Mouse (Mus musculus) CH12.LX (cell line): Measurements from ENCODE around the gene Serpinf2. TPM values are rescaled to one million over a fixed set of nuclear protein-coding genes. Genes with fewer than 3 reads are reported as not detected.

ENCODE experiments used
- DNase-seq: peaks from one replicate; pipeline ENCODE4 v3.0.0-alpha.2; 2013; ENCODE audit errors: extremely low read depth
- H3K27ac ChIP-seq: 2 replicates; pipeline ENCODE4 v1.5.1; 2012; ENCODE audit warnings: low read depth, mild to moderate bottlenecking, control low read depth, moderate library complexity; ENCODE audit not compliant: insufficient read depth
- H3K27me3 ChIP-seq: replicated peaks from 2 replicates; pipeline ENCODE3; 2012; ENCODE audit warnings: inconsistent platforms
- H3K36me3 ChIP-seq, 2 experiments: replicated peaks in 1 of 2; 2 replicates each; pipeline versions ENCODE3 to v1.6.1; 2012; ENCODE audit warnings: inconsistent platforms in 1 of 2, low read length in 1 of 2, mild to moderate bottlenecking in 1 of 2, mixed read lengths in 1 of 2, moderate library complexity in 1 of 2; ENCODE audit not compliant: control insufficient read depth in 1 of 2, insufficient read depth in 1 of 2
- H3K4me1 ChIP-seq, 2 experiments: 2 replicates each; pipeline ENCODE4 v1.6.1; 2012; ENCODE audit warnings: inconsistent platforms in 1 of 2, moderate library complexity in 1 of 2; ENCODE audit not compliant: insufficient read depth in 2 of 2, control insufficient read depth in 1 of 2
- H3K4me2 ChIP-seq: 2 replicates; pipeline ENCODE4 v1.6.1; 2012; ENCODE audit warnings: low read depth, mild to moderate bottlenecking, control low read depth; ENCODE audit not compliant: poor library complexity, insufficient read depth, severe bottlenecking
- H3K4me3 ChIP-seq, 3 experiments: fragments of 150-350 bp in 1 of 3; sonication (generic) in 1 of 3; replicated peaks in 1 of 3; 2 replicates each; pipeline versions ENCODE3 to v1.5.1; 2011 to 2012; ENCODE audit warnings: low read depth in 2 of 3, low read length in 2 of 3, mild to moderate bottlenecking in 2 of 3, moderate library complexity in 2 of 3, control low read depth in 1 of 3, improper control_type of control experiment in 1 of 3, inconsistent platforms in 1 of 3, mixed read lengths in 1 of 3; ENCODE audit not compliant: poor library complexity in 1 of 3
- H3K79me2 ChIP-seq: replicated peaks from 2 replicates; pipeline ENCODE4 v1.6.1; 2012; ENCODE audit warnings: mild to moderate bottlenecking, moderate library complexity; ENCODE audit not compliant: control insufficient read depth, poor library complexity, insufficient read depth, severe bottlenecking; ENCODE audit errors: extremely low read depth
- H3K9ac ChIP-seq: 2 replicates; pipeline ENCODE4 v1.6.1; 2012; ENCODE audit warnings: low read depth, mild to moderate bottlenecking, control low read depth, moderate library complexity; ENCODE audit not compliant: insufficient read depth
- H3K9me3 ChIP-seq: replicated peaks from 2 replicates; pipeline ENCODE3; 2012; ENCODE audit warnings: low read length, inconsistent platforms, mixed read lengths
- CTCF ChIP-seq, 2 experiments: IDR thresholded peaks in 1 of 2; conservative IDR thresholded peaks in 1 of 2; 2 replicates each; pipeline ENCODE4 v1.5.1; 2011 to 2012; ENCODE audit warnings: low read depth in 2 of 2, low read length in 2 of 2, improper control_type of control experiment in 1 of 2, inconsistent platforms in 1 of 2, mild to moderate bottlenecking in 1 of 2, moderate library complexity in 1 of 2
- GABPA ChIP-seq: IDR thresholded peaks from 2 replicates; pipeline ENCODE4 v1.6.1; 2012; ENCODE audit warnings: low read depth, low read length, improper control_type of control experiment, inconsistent platforms; ENCODE audit not compliant: insufficient replicate concordance
- HCFC1 ChIP-seq: IDR thresholded peaks from 2 replicates; pipeline ENCODE4 v1.6.1; 2012; ENCODE audit warnings: low read depth, mild to moderate bottlenecking, inconsistent platforms, low read length, improper control_type of control experiment
- IRF4 ChIP-seq: IDR thresholded peaks from 2 replicates; pipeline ENCODE4 v1.6.1; 2014; ENCODE audit warnings: low read depth, mild to moderate bottlenecking, inconsistent platforms, low read length, improper control_type of control experiment
- JUN ChIP-seq: IDR thresholded peaks from 2 replicates; pipeline ENCODE4 v1.6.1; 2011; ENCODE audit warnings: low read depth, mild to moderate bottlenecking, low read length, improper control_type of control experiment, moderate library complexity; ENCODE audit not compliant: insufficient read depth
- JUND ChIP-seq: conservative IDR thresholded peaks from 2 replicates; pipeline ENCODE4 v1.6.1; 2011; ENCODE audit warnings: low read depth, low read length, improper control_type of control experiment
- KAT2A ChIP-seq: IDR thresholded peaks from 2 replicates; pipeline ENCODE4 v1.6.1; 2012; ENCODE audit warnings: low read length, improper control_type of control experiment, inconsistent platforms; ENCODE audit not compliant: insufficient replicate concordance
- MAFK ChIP-seq: IDR thresholded peaks from 2 replicates; pipeline ENCODE4 v1.6.1; 2011; ENCODE audit warnings: low read length, improper control_type of control experiment; ENCODE audit not compliant: insufficient replicate concordance
- MAX ChIP-seq: IDR thresholded peaks from 2 replicates; pipeline ENCODE4 v1.6.1; 2011; ENCODE audit warnings: low read length, improper control_type of control experiment
- MAZ ChIP-seq: IDR thresholded peaks from 2 replicates; pipeline ENCODE4 v1.6.1; 2012; ENCODE audit warnings: low read depth, mild to moderate bottlenecking, inconsistent platforms, low read length, improper control_type of control experiment, moderate library complexity
- MEF2A ChIP-seq: IDR thresholded peaks from 2 replicates; pipeline ENCODE4 v1.6.1; 2014; ENCODE audit warnings: low read depth, mild to moderate bottlenecking, inconsistent platforms, low read length, improper control_type of control experiment, borderline replicate concordance
- NELFE ChIP-seq: IDR thresholded peaks from 2 replicates; pipeline ENCODE4 v1.6.1; 2011; ENCODE audit warnings: low read depth, low read length, improper control_type of control experiment
- NRF1 ChIP-seq: IDR thresholded peaks from 2 replicates; pipeline ENCODE4 v1.6.1; 2014; ENCODE audit warnings: low read depth, mild to moderate bottlenecking, inconsistent platforms, low read length, improper control_type of control experiment, moderate library complexity
- PAX5 ChIP-seq: IDR thresholded peaks from 2 replicates; pipeline ENCODE4 v1.6.1; 2012; ENCODE audit warnings: low read length, inconsistent platforms, mixed read lengths
- POLR2A ChIP-seq: IDR thresholded peaks from 2 replicates; pipeline ENCODE4 v1.6.1; 2011; ENCODE audit warnings: low read depth, mild to moderate bottlenecking, improper control_type of control experiment, low read length
- RAD21 ChIP-seq: IDR thresholded peaks from 2 replicates; pipeline ENCODE4 v1.6.1; 2011; ENCODE audit warnings: low read depth, mild to moderate bottlenecking, low read length, improper control_type of control experiment, moderate library complexity
- SMC3 ChIP-seq: IDR thresholded peaks from 2 replicates; pipeline ENCODE4 v1.6.1; 2011; ENCODE audit warnings: low read depth, low read length, improper control_type of control experiment
- USF1 ChIP-seq: IDR thresholded peaks from 2 replicates; pipeline ENCODE4 v1.6.1; 2014; ENCODE audit warnings: low read depth, mild to moderate bottlenecking, inconsistent platforms, low read length, improper control_type of control experiment
- USF2 ChIP-seq: conservative IDR thresholded peaks from 2 replicates; pipeline ENCODE4 v1.6.1; 2011; ENCODE audit warnings: low read depth, low read length, improper control_type of control experiment
- ZKSCAN1 ChIP-seq: IDR thresholded peaks from 2 replicates; pipeline ENCODE4 v1.6.1; 2012; ENCODE audit warnings: low read depth, inconsistent platforms, low read length, improper control_type of control experiment, borderline replicate concordance
- ZMIZ1 ChIP-seq: IDR thresholded peaks from 2 replicates; pipeline ENCODE4 v1.6.1; 2012; ENCODE audit warnings: low read depth, mild to moderate bottlenecking, inconsistent platforms, low read length, improper control_type of control experiment
- dilution Hi-C: fragments of 300-500 bp; cut with MboI; formaldehyde crosslinking; loops from 2 replicates; pipeline ENCODE4 v1.14.3; 2020; ENCODE audit warnings: low sequenced_read_pairs; ENCODE audit not compliant: extremely low pct_unique_long_range_greater_than_20kb, extremely low pct_ligation_motif_present
- in situ Hi-C: fragments of 300-500 bp; cut with MboI; formaldehyde crosslinking; loops from 3 replicates; pipeline ENCODE4 v1.14.3; 2019; ENCODE audit warnings: low sequenced_read_pairs, low pct_ligation_motif_present, low pct_unique_long_range_greater_than_20kb, mixed read lengths
- polyA plus RNA-seq: library from polyadenylated mRNA; unstranded; fragments of >175 nt; gene quantifications from 2 replicates; pipeline ENCODE4 v1.2.1, GENCODE M21; 2012; ENCODE audit warnings: low read depth; ENCODE audit not compliant: insufficient read length
- total RNA-seq, 2 experiments: library from RNA; depleted of rRNA; stranded (reverse); fragments of 300-350 nt in 1 of 2; fragments of >200 nt in 1 of 2; gene quantifications; 2 replicates each; pipeline ENCODE4 v1.2.3; 2012 to 2014

The Serpinf2 gene
- total and polyA plus RNA-seq, 3 experiments = 0.08 to 0.26 TPM; not detected in 1

DNA sequence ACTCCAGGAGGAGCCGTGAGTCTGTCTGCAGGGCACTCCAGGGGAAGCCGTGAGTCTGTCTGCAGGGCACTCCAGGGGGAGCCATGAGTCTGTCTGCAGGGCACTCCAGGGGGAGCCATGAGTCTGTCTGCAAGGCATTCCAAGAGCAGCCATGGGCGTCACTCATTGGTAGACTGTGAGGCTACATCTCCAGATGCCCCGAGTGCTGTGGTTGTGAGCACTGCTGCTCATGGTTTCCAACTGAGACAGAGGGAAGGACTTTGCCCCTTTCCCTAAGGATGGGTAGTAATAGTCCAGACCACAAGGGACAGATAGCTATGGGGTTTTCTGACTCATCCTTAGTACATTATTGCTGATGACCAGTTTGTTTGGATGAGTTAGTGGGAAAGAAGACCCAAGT is 33.3 kb downstream of the Serpinf2 start:
- no peak for DNase-seq

DNA sequence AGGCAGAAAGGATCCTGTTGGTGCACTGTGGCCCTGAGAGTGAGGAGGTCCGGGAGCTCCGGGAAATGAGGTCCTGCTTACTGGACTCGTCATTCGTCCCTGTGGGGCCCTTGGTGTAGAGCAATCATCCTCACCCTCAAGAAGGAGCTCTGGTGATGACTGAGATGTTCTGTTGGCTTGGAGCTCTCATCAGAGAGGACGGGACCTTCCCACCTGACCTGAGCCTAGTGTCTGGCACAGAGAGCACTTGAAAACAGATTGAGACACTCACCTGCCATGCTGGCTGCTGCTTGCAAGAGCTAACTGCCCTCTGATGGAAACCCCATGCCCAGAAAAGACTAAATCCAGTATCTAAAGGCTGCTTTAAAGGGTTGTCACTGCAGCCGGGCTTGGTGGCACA is 34.6 kb downstream of the Serpinf2 start:
- TF ChIP-seq PAX5 (no peak), MEF2A (no peak), NELFE (no peak), POLR2A (no peak)
- Histone ChIP-seq H3K9ac (no peak overlapping the region), H3K4me3 (no peak overlapping the region), H3K27ac (no peak overlapping the region), H3K4me1 (peaks cover 7 to 40% of the 10 kb centered on the region in 2 experiments), H3K9me3 (no peaks in the 10 kb centered on the region), H3K27me3 (no peaks in the 10 kb centered on the region), H3K79me2 (no peaks in the 10 kb centered on the region), H3K36me3 (peaks cover 16 to 61% of the 10 kb centered on the region in 2 experiments), H3K4me2 (no peak overlapping the region)
- DNase-seq = no peak
- dilution Hi-C loops = no loop called here
- in situ Hi-C loops = no loop called here

More for the DNA sequence above, 33.3 kb downstream of the Serpinf2 start:
- dilution Hi-C loops = no loop called here
- H3K27ac ChIP-seq = no peak overlapping the region
- no peak for TF ChIP-seq HCFC1
- TF ChIP-seq JUN = no peak
- no peak for TF ChIP-seq MAFK
- peak; percentile 25 for TF ChIP-seq RAD21
- peak; percentile 22; the same call in 1 of the 2 replicates for TF ChIP-seq SMC3
- peak in 1 of 2 experiments; percentile 46; a peak in 2 of 4 replicates for TF ChIP-seq CTCF (conservative IDR thresholded peaks at IDR 0.05 in 1 of 2, IDR thresholded peaks at IDR 0.05 in 1 of 2; ENCODE audit: low read depth in 2 of 2, low read length in 2 of 2)
- peaks cover 9 to 53% of the 10 kb centered on the region in 2 experiments for H3K36me3 ChIP-seq
- H3K4me1 ChIP-seq = peaks cover 19 to 42% of the 10 kb centered on the region in 2 experiments
- H3K9me3 ChIP-seq = no peaks in the 10 kb centered on the region
- in situ Hi-C loops = no loop called here
- H3K9ac ChIP-seq = no peak overlapping the region
- H3K4me2 ChIP-seq = no peak overlapping the region
- H3K79me2 ChIP-seq = no peaks in the 10 kb centered on the region
- H3K4me3 ChIP-seq = no peak overlapping the region
- no peaks in the 10 kb centered on the region for H3K27me3 ChIP-seq

DNA sequence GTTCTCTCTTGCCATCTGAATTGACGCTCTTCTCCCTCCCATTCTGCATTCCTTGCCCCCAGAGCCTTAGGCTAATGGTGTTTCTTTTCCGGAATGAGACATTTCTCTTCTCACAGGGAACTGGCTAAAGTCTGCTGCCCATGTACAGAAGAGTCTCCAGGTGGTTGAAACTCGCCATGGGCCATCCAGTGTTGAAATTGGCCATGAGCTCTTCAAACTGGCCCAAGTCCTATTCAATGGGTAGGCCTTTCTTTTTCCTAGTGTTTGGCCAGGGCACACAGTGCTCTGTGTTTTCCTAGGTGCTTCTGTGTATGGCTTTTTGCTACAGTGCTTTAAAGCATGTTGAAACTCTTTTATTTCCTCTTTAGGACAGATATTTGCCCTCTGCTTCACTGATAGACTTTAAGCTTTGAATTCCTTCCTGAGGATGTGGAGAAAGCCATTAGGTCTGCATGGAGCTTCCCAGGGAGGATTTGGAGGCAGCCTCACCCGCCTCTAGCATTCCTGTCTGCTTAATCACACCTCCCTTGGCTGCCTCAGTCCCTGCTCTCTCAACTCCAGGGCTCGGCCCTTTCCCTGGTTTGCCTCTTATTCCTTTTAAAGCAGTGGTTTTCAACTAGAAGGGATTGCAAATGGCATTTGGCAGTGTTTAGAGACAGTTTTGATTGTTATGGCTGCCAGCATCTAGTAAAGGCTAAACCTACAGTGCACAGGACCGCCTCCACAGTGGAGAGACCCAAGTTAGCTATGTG is 35.9 kb downstream of the Serpinf2 start:
- no peak overlapping the region for H3K27ac ChIP-seq
- TF ChIP-seq JUND (no peak), MAX (no peak), CTCF (conservative IDR thresholded peaks at IDR 0.05 in 1 of 2, IDR thresholded peaks at IDR 0.05 in 1 of 2; ENCODE audit: low read depth in 2 of 2, low read length in 2 of 2) (no peak), JUN (no peak), KAT2A (no peak), NRF1 (no peak), USF1 (no peak), IRF4 (no peak), SMC3 (no peak), MEF2A (no peak), MAZ (no peak), ZKSCAN1 (no peak), GABPA (no peak), USF2 (no peak), PAX5 (no peak), ZMIZ1 (no peak)
- dilution Hi-C loops = no loop called here
- in situ Hi-C loops = no loop called here
- peaks cover 20 to 71% of the 10 kb centered on the region in 2 experiments for H3K36me3 ChIP-seq
- no peaks in the 10 kb centered on the region for H3K9me3 ChIP-seq
- no peak overlapping the region for H3K4me2 ChIP-seq
- no peak for DNase-seq
- peaks cover 0 to 41% of the 10 kb centered on the region in 2 experiments; a peak in 2 of 4 replicates for H3K4me1 ChIP-seq
- no peak overlapping the region for H3K9ac ChIP-seq
- H3K4me3 ChIP-seq = no peak overlapping the region
- H3K27me3 ChIP-seq = no peaks in the 10 kb centered on the region
- no peaks in the 10 kb centered on the region for H3K79me2 ChIP-seq
